Mouse (Mus musculus) erythroblast, embryonic 14.5 days (primary cell): ENCODE measurements around the gene Aff3. TPM values are rescaled to one million over a fixed set of nuclear protein-coding genes. Genes with fewer than 3 reads are reported as not detected.

Source experiments
- H3K27me3 ChIP-seq: 2 replicates; pipeline ENCODE4 v1.6.1; 2012; ENCODE audit warnings: inconsistent platforms; ENCODE audit not compliant: control insufficient read depth
- H3K36me3 ChIP-seq: 2 replicates; pipeline ENCODE4 v1.6.1; 2012; ENCODE audit warnings: mild to moderate bottlenecking, inconsistent platforms; ENCODE audit not compliant: control insufficient read depth
- H3K4me1 ChIP-seq: 2 replicates; pipeline ENCODE4 v1.6.1; 2012; ENCODE audit warnings: inconsistent platforms; ENCODE audit not compliant: control insufficient read depth
- H3K4me3 ChIP-seq: replicated peaks from 2 replicates; pipeline ENCODE3; 2012; ENCODE audit warnings: moderate library complexity, mild to moderate bottlenecking, inconsistent platforms
- H3K9me3 ChIP-seq: 2 replicates; pipeline ENCODE4 v1.6.1; 2012; ENCODE audit warnings: low read length, inconsistent platforms, mixed read lengths; ENCODE audit not compliant: control insufficient read depth
- GATA1 ChIP-seq: IDR thresholded peaks from 2 replicates; pipeline ENCODE4 v1.6.1; 2012; ENCODE audit warnings: low read length, inconsistent platforms, mixed read lengths
- TAL1 ChIP-seq: IDR thresholded peaks from 3 replicates; pipeline ENCODE4 v1.6.1; 2012; ENCODE audit warnings: low read length, inconsistent platforms, mixed read lengths
- polyA plus RNA-seq: library from polyadenylated mRNA; stranded (reverse); fragments of >175 nt; gene quantifications from 2 replicates; pipeline ENCODE4 v1.2.3, GENCODE M21; 2012

The Aff3 gene
- polyA plus RNA-seq, 1 experiment = 0.02 TPM

- TF ChIP-seq TAL1 = no peak
- TF ChIP-seq GATA1 = no peak
- Histone ChIP-seq H3K36me3 (no peaks in the 10 kb centered on the region), H3K27me3 (no peaks in the 10 kb centered on the region), H3K4me1 (no peaks in the 10 kb centered on the region), H3K4me3 (no peak overlapping the region), H3K9me3 (no peaks in the 10 kb centered on the region)
Measured at GRCm38 (mm10) chr1:38324206-38324605, 340.5 kb downstream of the Aff3 start.

- no peaks in the 10 kb centered on the region for H3K4me1 ChIP-seq
- TF ChIP-seq TAL1 (no peak), GATA1 (no peak)
Measured at GRCm38 (mm10) chr1:38321861-38322260, 342.9 kb downstream of the Aff3 start.

DNA sequence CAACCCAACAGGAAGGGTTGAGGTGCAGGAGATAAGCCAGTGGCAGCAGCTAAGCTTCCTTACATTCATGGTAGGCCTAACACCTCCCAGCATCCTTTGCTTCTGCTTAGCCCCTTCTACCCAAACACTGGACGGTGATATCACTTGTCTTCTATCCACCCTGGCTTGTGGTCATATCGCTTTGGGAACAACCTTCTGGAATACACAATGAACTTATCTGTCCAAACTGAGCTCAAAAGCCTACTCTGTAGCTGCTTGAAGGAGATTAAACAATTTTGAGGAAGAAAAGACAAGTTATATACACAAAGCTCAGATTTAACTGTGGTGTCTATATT, 343.8 kb downstream of the Aff3 start:
- H3K4me1 ChIP-seq = no peaks in the 10 kb centered on the region
- H3K36me3 ChIP-seq = no peaks in the 10 kb centered on the region
- no peaks in the 10 kb centered on the region for H3K9me3 ChIP-seq
- TF ChIP-seq TAL1 = no peak
- no peak for TF ChIP-seq GATA1
- H3K27me3 ChIP-seq = no peaks in the 10 kb centered on the region
- H3K4me3 ChIP-seq = no peak overlapping the region

More at GRCm38 (mm10) chr1:38321861-38322260, 342.9 kb downstream of the Aff3 start:
- H3K9me3 ChIP-seq = no peaks in the 10 kb centered on the region
- H3K36me3 ChIP-seq = no peaks in the 10 kb centered on the region
- H3K27me3 ChIP-seq = no peaks in the 10 kb centered on the region
- H3K4me3 ChIP-seq = no peak overlapping the region

- no peak for TF ChIP-seq TAL1
- TF ChIP-seq GATA1 = no peak
- Histone ChIP-seq H3K4me1 (no peaks in the 10 kb centered on the region), H3K9me3 (no peaks in the 10 kb centered on the region), H3K36me3 (no peaks in the 10 kb centered on the region), H3K4me3 (no peak overlapping the region), H3K27me3 (no peaks in the 10 kb centered on the region)
Measured at GRCm38 (mm10) chr1:38320126-38320970, 344.4 kb downstream of the Aff3 start.

- Histone ChIP-seq H3K9me3 (no peaks in the 10 kb centered on the region), H3K36me3 (no peaks in the 10 kb centered on the region)
- TF ChIP-seq GATA1 (no peak), TAL1 (no peak)
Measured at GRCm38 (mm10) chr1:38318614-38319013, 346.1 kb downstream of the Aff3 start.

DNA sequence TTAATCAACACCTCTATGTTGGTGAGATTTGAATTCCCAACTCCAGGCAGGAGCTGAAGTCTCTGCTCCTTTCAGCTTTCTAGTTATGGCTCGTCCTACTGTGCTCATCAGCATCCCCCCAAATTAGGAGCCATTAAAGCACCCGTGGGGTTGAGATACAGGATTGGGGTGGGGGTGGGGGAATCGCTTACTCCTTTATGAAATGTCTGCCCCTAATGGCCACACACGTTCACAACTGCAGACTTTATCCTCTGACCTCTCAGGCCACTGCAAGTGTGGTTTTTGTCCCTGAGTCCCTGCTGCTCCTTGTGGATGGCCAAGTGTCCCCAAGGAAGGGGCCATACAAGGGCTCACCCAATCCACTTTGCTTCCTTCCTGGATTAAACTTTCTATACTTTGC, 348.8 kb downstream of the Aff3 start:
- TF ChIP-seq TAL1 = no peak
- TF ChIP-seq GATA1 = no peak
- Histone ChIP-seq H3K4me3 (no peak overlapping the region), H3K36me3 (no peaks in the 10 kb centered on the region), H3K27me3 (no peaks in the 10 kb centered on the region), H3K9me3 (no peaks in the 10 kb centered on the region), H3K4me1 (no peaks in the 10 kb centered on the region)

More at GRCm38 (mm10) chr1:38318614-38319013, 346.1 kb downstream of the Aff3 start:
- H3K4me3 ChIP-seq = no peak overlapping the region
- H3K27me3 ChIP-seq = no peaks in the 10 kb centered on the region
- H3K4me1 ChIP-seq = no peaks in the 10 kb centered on the region

DNA sequence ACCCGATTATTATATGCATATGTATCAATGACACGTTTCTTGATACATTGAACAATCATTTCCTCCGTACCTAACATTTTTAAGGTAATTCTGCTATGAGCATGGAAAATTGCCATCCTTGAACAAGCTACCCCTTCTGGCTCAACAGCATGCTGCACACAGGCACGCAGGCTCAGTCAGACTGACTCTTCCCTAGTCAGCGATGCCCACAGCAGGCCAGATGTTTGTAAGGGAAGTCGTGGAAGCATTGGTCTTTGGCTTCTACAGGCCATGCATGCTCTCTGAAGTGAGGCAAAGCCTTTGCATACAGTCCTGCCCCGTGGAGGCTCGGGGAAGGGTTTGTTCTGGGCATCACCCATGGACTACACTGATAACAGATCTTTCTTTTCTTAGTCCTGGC, 354.3 kb downstream of the Aff3 start:
- no peaks in the 10 kb centered on the region for H3K9me3 ChIP-seq
- TF ChIP-seq TAL1 = no peak
- no peak for TF ChIP-seq GATA1
- no peaks in the 10 kb centered on the region for H3K36me3 ChIP-seq
- no peaks in the 10 kb centered on the region for H3K27me3 ChIP-seq
- no peaks in the 10 kb centered on the region for H3K4me1 ChIP-seq
- no peak overlapping the region for H3K4me3 ChIP-seq

GRCm38 (mm10) chr1:38310076-38310475, 354.7 kb downstream of the Aff3 start:
- Histone ChIP-seq H3K4me3 (no peak overlapping the region), H3K36me3 (no peaks in the 10 kb centered on the region), H3K4me1 (no peaks in the 10 kb centered on the region), H3K27me3 (no peaks in the 10 kb centered on the region), H3K9me3 (no peaks in the 10 kb centered on the region)
- TF ChIP-seq TAL1 (no peak), GATA1 (no peak)

- Histone ChIP-seq H3K4me1 (no peaks in the 10 kb centered on the region), H3K36me3 (no peaks in the 10 kb centered on the region), H3K27me3 (no peaks in the 10 kb centered on the region), H3K4me3 (no peak overlapping the region), H3K9me3 (no peaks in the 10 kb centered on the region)
- TF ChIP-seq TAL1 (no peak), GATA1 (no peak)
Measured at GRCm38 (mm10) chr1:38309341-38309740, 355.4 kb downstream of the Aff3 start.

GRCm38 (mm10) chr1:38308705-38308996, 356.1 kb downstream of the Aff3 start:
- H3K27me3 ChIP-seq = no peaks in the 10 kb centered on the region
- H3K4me1 ChIP-seq = no peaks in the 10 kb centered on the region
- no peak for TF ChIP-seq GATA1
- TF ChIP-seq TAL1 = no peak
- no peaks in the 10 kb centered on the region for H3K9me3 ChIP-seq
- H3K36me3 ChIP-seq = no peaks in the 10 kb centered on the region
- no peak overlapping the region for H3K4me3 ChIP-seq
